Mouse (Mus musculus) intestine, embryonic 16.5 days (tissue): ENCODE data around the gene Trim29. TPM values are rescaled to one million over a fixed set of nuclear protein-coding genes. Genes with fewer than 3 reads are reported as not detected.

Source experiments
- ATAC-seq: fragments of 200-750 bp; cut with Nextera tagmentation; 2 replicates; pipeline ENCODE4 v1.8.0; 2017; ENCODE audit warnings: moderate TSS enrichment, moderate library complexity
- H3K27ac ChIP-seq: fragments of 300-500 bp; sonication (generic); 2 replicates; pipeline ENCODE4 v1.5.1; 2014; ENCODE audit warnings: mild to moderate bottlenecking, low read length
- H3K27me3 ChIP-seq: fragments of 300-500 bp; sonication (generic); replicated peaks from 2 replicates; pipeline ENCODE4 v1.6.1; 2014; ENCODE audit warnings: low read length, control low read depth, mixed read lengths; ENCODE audit not compliant: control insufficient read depth, insufficient read depth
- H3K36me3 ChIP-seq: fragments of 300-500 bp; sonication (generic); 2 replicates; pipeline ENCODE4 v1.6.1; 2014; ENCODE audit warnings: low read length, control low read depth; ENCODE audit not compliant: control insufficient read depth, insufficient read depth
- H3K4me1 ChIP-seq: fragments of 300-500 bp; sonication (generic); 2 replicates; pipeline ENCODE4 v1.6.1; 2014; ENCODE audit warnings: low read length, control low read depth, mixed read lengths; ENCODE audit not compliant: control insufficient read depth, insufficient read depth
- H3K4me2 ChIP-seq: fragments of 300-500 bp; sonication (generic); 2 replicates; pipeline ENCODE4 v1.6.1; 2014; ENCODE audit warnings: low read depth, low read length, control low read depth
- H3K4me3 ChIP-seq: fragments of 300-500 bp; sonication (generic); 2 replicates; pipeline ENCODE4 v1.5.1; 2014; ENCODE audit warnings: mild to moderate bottlenecking, low read length
- H3K9ac ChIP-seq: fragments of 300-500 bp; sonication (generic); 2 replicates; pipeline ENCODE4 v1.6.1; 2014; ENCODE audit warnings: low read depth, low read length
- H3K9me3 ChIP-seq: fragments of 300-500 bp; sonication (generic); 2 replicates; pipeline ENCODE4 v1.6.1; 2016; ENCODE audit warnings: low read length, control low read depth; ENCODE audit not compliant: control insufficient read depth
- WGBS: fragments of 180-500 bp; shearing (Covaris S2); extraction: QIAGEN DNeasy Blood & Tissue Kit; methylation state at CpG from one replicate; pipeline ENCODE4 v1.1.7; 2014; 5-methylcytosine and 5-hydroxymethylcytosine counted together
- polyA plus RNA-seq: library from polyadenylated mRNA; unstranded; fragments of >200 nt; fragmentation: Nextera tagmentation; extraction: Ambion mirVana; gene quantifications from 2 replicates; pipeline ENCODE4 v1.2.1, GENCODE M21; 2015

Gene Trim29
- polyA plus RNA-seq, 1 experiment from 2014 or later = 1.0 TPM

GRCm38 (mm10) chr9:43350089-43350488 is 39.4 kb downstream of the Trim29 start:
- H3K4me3 ChIP-seq = no peak overlapping the region
- H3K27me3 ChIP-seq = 0 out of 2 replicates have a peak, but pooled peaks cover 2% of the 10 kb centered on the region
- H3K9ac ChIP-seq = no peak overlapping the region
- H3K4me1 ChIP-seq = no peaks in the 10 kb centered on the region
- no peaks in the 10 kb centered on the region for H3K36me3 ChIP-seq
- no peaks in the 10 kb centered on the region for H3K9me3 ChIP-seq
- 37% methylated on average over 5 of the region's 5 CpGs for WGBS
- no peak overlapping the region for H3K4me2 ChIP-seq
- no peak for ATAC-seq
- no peak overlapping the region for H3K27ac ChIP-seq

GRCm38 (mm10) chr9:43351015-43351414 is 40.4 kb downstream of the Trim29 start:
- H3K4me3 ChIP-seq = no peak overlapping the region
- 0 out of 2 replicates have a peak, but pooled peaks cover 2% of the 10 kb centered on the region for H3K27me3 ChIP-seq
- H3K9ac ChIP-seq = no peak overlapping the region
- H3K36me3 ChIP-seq = no peaks in the 10 kb centered on the region
- no peaks in the 10 kb centered on the region for H3K9me3 ChIP-seq
- WGBS = 70% methylated on average over 13 of the region's 13 CpGs
- no peak overlapping the region for H3K4me2 ChIP-seq
- H3K27ac ChIP-seq = no peak overlapping the region
- ATAC-seq = no peak
- no peaks in the 10 kb centered on the region for H3K4me1 ChIP-seq

GRCm38 (mm10) chr9:43357011-43357410 is 46.4 kb downstream of the Trim29 start:
- no peak overlapping the region for H3K4me3 ChIP-seq
- no peak overlapping the region for H3K4me2 ChIP-seq
- ATAC-seq = no peak
- no peaks in the 10 kb centered on the region for H3K36me3 ChIP-seq
- H3K4me1 ChIP-seq = no peaks in the 10 kb centered on the region
- H3K27me3 ChIP-seq = no peaks in the 10 kb centered on the region
- H3K27ac ChIP-seq = no peak overlapping the region
- H3K9me3 ChIP-seq = no peaks in the 10 kb centered on the region
- H3K9ac ChIP-seq = no peak overlapping the region

- H3K4me3 ChIP-seq = no peak overlapping the region
- no peaks in the 10 kb centered on the region for H3K9me3 ChIP-seq
- H3K27me3 ChIP-seq = no peaks in the 10 kb centered on the region
- WGBS = 53% methylated on average over 15 of the region's 15 CpGs
- no peaks in the 10 kb centered on the region for H3K4me1 ChIP-seq
- H3K36me3 ChIP-seq = no peaks in the 10 kb centered on the region
- no peak overlapping the region for H3K9ac ChIP-seq
- H3K27ac ChIP-seq = no peak overlapping the region
- no peak overlapping the region for H3K4me2 ChIP-seq
- no peak for ATAC-seq
Observed at GRCm38 (mm10) chr9:43358591-43359323, 48.1 kb downstream of the Trim29 start.

GRCm38 (mm10) chr9:43368781-43369180 is 58.1 kb downstream of the Trim29 start:
- Histone ChIP-seq H3K4me2 (no peak overlapping the region), H3K27me3 (no peaks in the 10 kb centered on the region), H3K4me3 (no peak overlapping the region), H3K9ac (no peak overlapping the region), H3K9me3 (no peaks in the 10 kb centered on the region), H3K27ac (no peak overlapping the region), H3K36me3 (no peaks in the 10 kb centered on the region), H3K4me1 (no peaks in the 10 kb centered on the region)
- no peak for ATAC-seq
- 88% methylated on average over 3 of the region's 3 CpGs for WGBS

GRCm38 (mm10) chr9:43383871-43384270 is 73.2 kb downstream of the Trim29 start:
- no peaks in the 10 kb centered on the region for H3K9me3 ChIP-seq
- no peaks in the 10 kb centered on the region for H3K36me3 ChIP-seq
- ATAC-seq = no peak
- WGBS = 84% methylated on average over 4 of the region's 4 CpGs
- H3K4me3 ChIP-seq = no peak overlapping the region
- no peak overlapping the region for H3K27ac ChIP-seq
- H3K9ac ChIP-seq = no peak overlapping the region
- H3K4me2 ChIP-seq = no peak overlapping the region
- no peaks in the 10 kb centered on the region for H3K27me3 ChIP-seq
- H3K4me1 ChIP-seq = no peaks in the 10 kb centered on the region

GRCm38 (mm10) chr9:43384400-43384799 is 73.8 kb downstream of the Trim29 start:
- no peak overlapping the region for H3K9ac ChIP-seq
- WGBS = 72% methylated on average over 3 of the region's 3 CpGs
- ATAC-seq = no peak
- no peaks in the 10 kb centered on the region for H3K36me3 ChIP-seq
- no peaks in the 10 kb centered on the region for H3K4me1 ChIP-seq
- H3K4me3 ChIP-seq = no peak overlapping the region
- H3K27me3 ChIP-seq = no peaks in the 10 kb centered on the region
- no peak overlapping the region for H3K27ac ChIP-seq
- no peaks in the 10 kb centered on the region for H3K9me3 ChIP-seq
- no peak overlapping the region for H3K4me2 ChIP-seq

Other genes with a start within 250 kb of the Trim29 start
- 5.2 and 5.6 TPM in 2 replicates for gene Arhgef12, start 203.6 kb upstream of the Trim29 start, polyA plus RNA-seq
- gene Tmem136, start 194.3 kb upstream of the Trim29 start, polyA plus RNA-seq = 3.3 and 3.4 TPM in 2 replicates
- 0.24 and 0.34 TPM in 2 replicates for gene Pou2f3, start 100.5 kb upstream of the Trim29 start, polyA plus RNA-seq
- 11.8 and 44.1 TPM in 2 replicates for gene Oaf, start 70.9 kb upstream of the Trim29 start, polyA plus RNA-seq